In the genomic region with DNA sequence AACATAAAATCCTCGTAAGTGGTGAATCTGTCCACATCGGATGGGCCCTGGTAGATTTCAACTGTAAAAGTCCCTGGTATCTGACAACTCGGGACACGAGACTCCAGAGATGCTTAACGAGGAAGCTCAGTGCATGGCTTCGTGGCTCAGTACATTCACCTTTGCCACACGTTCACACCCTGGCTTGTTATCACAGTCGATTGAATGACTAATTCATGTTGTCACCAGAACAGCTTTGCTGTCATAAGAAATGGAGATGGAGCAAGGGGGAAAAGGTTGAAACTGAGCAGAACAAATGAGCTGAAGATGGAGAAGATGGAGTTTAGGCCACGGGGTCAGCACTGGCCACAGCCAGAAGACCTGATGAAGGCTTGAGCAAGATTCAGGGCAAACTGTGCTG, we compare ENCODE assay signal across 24 mouse cellular contexts. TPM values are rescaled to one million over a fixed set of nuclear protein-coding genes. Genes with fewer than 3 reads are reported as not detected.
"Had no signal": no experiment of that assay in that cellular context is flagged by ENCODE, and none has a peak within 500 bp of the region (broad histone marks: within the 10 kb centered on the region; RNA-seq: fewer than 3 reads in every experiment).

No protein-coding gene starts in this region.

- H3K36me3 ChIP-seq: kidney, embryonic 15.5 days; liver, embryonic 12.5 days; liver, embryonic 15.5 days; lung, embryonic 15.5 days; midbrain, embryonic 10.5 days; midbrain, embryonic 15.5 days; neural tube, embryonic 12.5 days; neural tube, embryonic 15.5 days; stomach, embryonic 15.5 days had no signal

- ATAC-seq: liver, embryonic 12.5 days; midbrain, embryonic 15.5 days had no signal

- H3K9ac ChIP-seq: kidney, embryonic 15.5 days; liver, embryonic 15.5 days; lung, embryonic 15.5 days; midbrain, embryonic 15.5 days; neural tube, embryonic 12.5 days; neural tube, embryonic 15.5 days; stomach, embryonic 15.5 days had no signal

- H3K9me3 ChIP-seq: kidney, embryonic 15.5 days; liver, embryonic 12.5 days; liver, embryonic 15.5 days; lung, embryonic 15.5 days; midbrain, embryonic 10.5 days; midbrain, embryonic 15.5 days; neural tube, embryonic 12.5 days; neural tube, embryonic 15.5 days; stomach, embryonic 15.5 days had no signal

- H3K4me1 ChIP-seq: midbrain, embryonic 10.5 days; midbrain, embryonic 15.5 days; neural tube, embryonic 12.5 days; neural tube, embryonic 15.5 days had no signal

- H3K4me3 ChIP-seq: kidney, embryonic 15.5 days; liver, embryonic 12.5 days; liver, embryonic 15.5 days; lung, embryonic 15.5 days; megakaryocyte, embryonic 14.5 days; midbrain, embryonic 10.5 days; midbrain, embryonic 15.5 days; neural tube, embryonic 12.5 days; neural tube, embryonic 15.5 days; stomach, embryonic 15.5 days had no signal

- H3K4me2 ChIP-seq: kidney, embryonic 15.5 days; liver, embryonic 12.5 days; liver, embryonic 15.5 days; lung, embryonic 15.5 days; midbrain, embryonic 15.5 days; neural tube, embryonic 12.5 days; neural tube, embryonic 15.5 days; stomach, embryonic 15.5 days had no signal

- H3K27ac ChIP-seq: kidney, embryonic 15.5 days; liver, embryonic 12.5 days; liver, embryonic 15.5 days; lung, embryonic 15.5 days; midbrain, embryonic 10.5 days; midbrain, embryonic 15.5 days; neural tube, embryonic 12.5 days; neural tube, embryonic 15.5 days; stomach, embryonic 15.5 days had no signal

- H3K27me3 ChIP-seq: midbrain, embryonic 15.5 days; neural tube, embryonic 12.5 days; neural tube, embryonic 15.5 days; stomach, embryonic 15.5 days had no signal

- DNase-seq: kidney, adult 11 months; kidney, adult 8-10 months; kidney, postnatal 10 days; kidney, postnatal 36 days; left cerebral cortex, postnatal 4 days; liver; lung, adult 18-20 months; lung, postnatal 10 days; lung, postnatal 36 days; right cerebral cortex, postnatal 25 days; spleen, adult 18-20 months; thymus, adult 18-20 months; thymus, postnatal 36 days had no signal

RNA-seq across cellular contexts. Expression of gene Aknad1, which starts 18.1 kb away (rescaled TPM):
- total RNA-seq: left cerebral cortex, adult 8-10 months; left cerebral cortex, postnatal 4 days had no signal
- polyA plus RNA-seq: midbrain, embryonic 10.5 days; midbrain, embryonic 15.5 days had no signal
